Mouse (Mus musculus) neural tube, embryonic 12.5 days (tissue): ENCODE measurements around the gene Pcnx4. TPM values are rescaled to one million over a fixed set of nuclear protein-coding genes. Genes with fewer than 3 reads are reported as not detected.

Source experiments
- ATAC-seq: fragments of 200-750 bp; cut with Nextera tagmentation; 2 replicates; pipeline ENCODE4 v1.8.0; 2017; ENCODE audit warnings: low read depth, mild to moderate bottlenecking, moderate TSS enrichment, moderate library complexity; ENCODE audit not compliant: low FRiP score
- H3K27ac ChIP-seq: fragments of 300-500 bp; sonication (generic); 2 replicates; pipeline ENCODE4 v1.5.1; 2016
- H3K27me3 ChIP-seq: fragments of 300-500 bp; sonication (generic); replicated peaks from 2 replicates; pipeline ENCODE4 v1.6.1; 2016; ENCODE audit warnings: mild to moderate bottlenecking
- H3K36me3 ChIP-seq: fragments of 300-500 bp; sonication (generic); 2 replicates; pipeline ENCODE4 v1.6.1; 2016; ENCODE audit warnings: mild to moderate bottlenecking
- H3K4me1 ChIP-seq: fragments of 300-500 bp; sonication (generic); 2 replicates; pipeline ENCODE4 v1.6.1; 2016
- H3K4me2 ChIP-seq: fragments of 300-500 bp; sonication (generic); replicated peaks from 2 replicates; pipeline ENCODE4 v1.6.1; 2016; ENCODE audit warnings: mild to moderate bottlenecking
- H3K4me3 ChIP-seq: fragments of 300-500 bp; sonication (generic); 2 replicates; pipeline ENCODE4 v1.5.1; 2016
- H3K9ac ChIP-seq: fragments of 300-500 bp; sonication (generic); 2 replicates; pipeline ENCODE4 v1.6.1; 2016; ENCODE audit warnings: mild to moderate bottlenecking
- H3K9me3 ChIP-seq: fragments of 300-500 bp; sonication (generic); 2 replicates; pipeline ENCODE4 v1.6.1; 2016; ENCODE audit warnings: mild to moderate bottlenecking
- WGBS: fragments of 180-500 bp; shearing (Covaris S2); methylation state at CpG from one replicate; pipeline ENCODE4 v1.1.7; 2016; 5-methylcytosine and 5-hydroxymethylcytosine counted together
- polyA plus RNA-seq: library from polyadenylated mRNA; unstranded; fragments of >200 nt; fragmentation: Nextera tagmentation; extraction: Ambion mirVana; gene quantifications from 2 replicates; pipeline ENCODE4 v1.2.1, GENCODE M21; 2016

Gene Pcnx4
- polyA plus RNA-seq = 18.5 and 19.7 TPM in 2 replicates

- H3K9me3 ChIP-seq = no peaks in the 10 kb centered on the region
- peak within 1 kb of the TSS; percentile 67 for H3K4me3 ChIP-seq
Measured at GRCm38 (mm10) chr12:72536021-72536597, at the start of gene Pcnx4. Gene Pcnx4, plus strand, starts transcription at chr12:72536383.

GRCm38 (mm10) chr12:72487498-72487897, 48.7 kb upstream of the Pcnx4 start:
- ATAC-seq = no peak
- WGBS = 89% methylated on average over 3 of the region's 3 CpGs

More at GRCm38 (mm10) chr12:72536021-72536597, at the start of gene Pcnx4:
- H3K27me3 ChIP-seq = no peaks in the 10 kb centered on the region
- ATAC-seq = peak; percentile 99
- no peaks in the 10 kb centered on the region; the same call in 1 of the 2 replicates for H3K36me3 ChIP-seq
- under 1% methylated on average over 45 of the region's 45 CpGs for WGBS
- no peaks in the 10 kb centered on the region; the same call in 1 of the 2 replicates for H3K4me1 ChIP-seq
- 0 out of 2 replicates have a peak within 1 kb of the TSS, but pooled peaks have one; percentile 23 for H3K27ac ChIP-seq
- H3K9ac ChIP-seq = peak within 1 kb of the TSS; percentile 61
- peak within 1 kb of the TSS; percentile 68 for H3K4me2 ChIP-seq

GRCm38 (mm10) chr12:72489995-72490394, 46.2 kb upstream of the Pcnx4 start:
- no peak overlapping the region for H3K27ac ChIP-seq
- H3K9ac ChIP-seq = no peak overlapping the region
- WGBS = 88% methylated on average over 3 of the region's 3 CpGs
- no peak overlapping the region for H3K4me3 ChIP-seq
- H3K27me3 ChIP-seq = no peaks in the 10 kb centered on the region
- ATAC-seq = no peak
- no peak overlapping the region for H3K4me2 ChIP-seq
- no peaks in the 10 kb centered on the region for H3K9me3 ChIP-seq
- H3K36me3 ChIP-seq = no peaks in the 10 kb centered on the region
- H3K4me1 ChIP-seq = no peaks in the 10 kb centered on the region

More at GRCm38 (mm10) chr12:72487498-72487897, 48.7 kb upstream of the Pcnx4 start:
- Histone ChIP-seq H3K27ac (no peak overlapping the region), H3K36me3 (no peaks in the 10 kb centered on the region), H3K4me3 (no peak overlapping the region), H3K9me3 (no peaks in the 10 kb centered on the region), H3K27me3 (no peaks in the 10 kb centered on the region), H3K4me2 (no peak overlapping the region), H3K4me1 (no peaks in the 10 kb centered on the region), H3K9ac (no peak overlapping the region)

GRCm38 (mm10) chr12:72491063-72491719, 45.0 kb upstream of the Pcnx4 start:
- 73% methylated on average over 3 of the region's 3 CpGs for WGBS
- Histone ChIP-seq H3K27me3 (no peaks in the 10 kb centered on the region), H3K4me3 (no peak overlapping the region), H3K9ac (no peak overlapping the region), H3K4me2 (no peak overlapping the region), H3K27ac (no peak overlapping the region), H3K36me3 (no peaks in the 10 kb centered on the region), H3K4me1 (no peaks in the 10 kb centered on the region), H3K9me3 (no peaks in the 10 kb centered on the region)
- no peak for ATAC-seq

GRCm38 (mm10) chr12:72496866-72497600, 39.1 kb upstream of the Pcnx4 start:
- Histone ChIP-seq H3K36me3 (no peaks in the 10 kb centered on the region), H3K27me3 (no peaks in the 10 kb centered on the region), H3K4me1 (no peaks in the 10 kb centered on the region), H3K9me3 (no peaks in the 10 kb centered on the region), H3K27ac (no peak overlapping the region), H3K4me3 (no peak overlapping the region), H3K9ac (no peak overlapping the region), H3K4me2 (no peak overlapping the region)
- ATAC-seq = peak; percentile 75; the same call in 1 of the 2 replicates
- 52% methylated on average over 12 of the region's 12 CpGs for WGBS

- Histone ChIP-seq H3K4me3 (no peak overlapping the region), H3K4me2 (no peak overlapping the region), H3K36me3 (no peaks in the 10 kb centered on the region), H3K9me3 (no peaks in the 10 kb centered on the region), H3K9ac (no peak overlapping the region), H3K27ac (no peak overlapping the region), H3K27me3 (no peaks in the 10 kb centered on the region), H3K4me1 (no peaks in the 10 kb centered on the region)
- no peak for ATAC-seq
- whole genome bisulfite sequencing = 57% methylated on average over 7 of the region's 7 CpGs
Measured at GRCm38 (mm10) chr12:72509606-72510005, 26.6 kb upstream of the Pcnx4 start.

- ATAC-seq = no peak
- WGBS = 72% methylated on average over 3 of the region's 3 CpGs
Measured at GRCm38 (mm10) chr12:72515446-72515845, 20.7 kb upstream of the Pcnx4 start.

GRCm38 (mm10) chr12:72518114-72518728, 18.0 kb upstream of the Pcnx4 start:
- H3K4me2 ChIP-seq = peak overlapping the region; percentile 45
- H3K4me3 ChIP-seq = no peak overlapping the region
- H3K4me1 ChIP-seq = no peaks in the 10 kb centered on the region; the same call in 1 of the 2 replicates
- WGBS = 25% methylated on average over 12 of the region's 12 CpGs
- H3K27me3 ChIP-seq = no peaks in the 10 kb centered on the region
- H3K36me3 ChIP-seq = no peaks in the 10 kb centered on the region
- no peak overlapping the region for H3K27ac ChIP-seq
- 0 out of 2 replicates have a peak, but pooled peaks have one; percentile 29 for ATAC-seq
- H3K9ac ChIP-seq = no peak overlapping the region
- H3K9me3 ChIP-seq = no peaks in the 10 kb centered on the region

More at GRCm38 (mm10) chr12:72515446-72515845, 20.7 kb upstream of the Pcnx4 start:
- Histone ChIP-seq H3K4me3 (no peak overlapping the region), H3K4me1 (no peaks in the 10 kb centered on the region; the same call in 1 of the 2 replicates), H3K27me3 (no peaks in the 10 kb centered on the region), H3K9me3 (no peaks in the 10 kb centered on the region), H3K36me3 (no peaks in the 10 kb centered on the region), H3K4me2 (no peak overlapping the region), H3K27ac (no peak overlapping the region), H3K9ac (no peak overlapping the region)

GRCm38 (mm10) chr12:72519352-72519751, 16.8 kb upstream of the Pcnx4 start:
- Histone ChIP-seq H3K4me2 (no peak overlapping the region), H3K9ac (no peak overlapping the region), H3K27me3 (no peaks in the 10 kb centered on the region), H3K4me3 (no peak overlapping the region), H3K36me3 (no peaks in the 10 kb centered on the region), H3K4me1 (no peaks in the 10 kb centered on the region; the same call in 1 of the 2 replicates), H3K9me3 (no peaks in the 10 kb centered on the region), H3K27ac (no peak overlapping the region)
- ATAC-seq = no peak
- WGBS = 45% methylated on average over 9 of the region's 9 CpGs

GRCm38 (mm10) chr12:72519855-72520254, 16.3 kb upstream of the Pcnx4 start:
- H3K36me3 ChIP-seq = no peaks in the 10 kb centered on the region
- no peak overlapping the region for H3K4me2 ChIP-seq
- no peak for ATAC-seq
- H3K27me3 ChIP-seq = no peaks in the 10 kb centered on the region
- no peak overlapping the region for H3K4me3 ChIP-seq
- WGBS = 78% methylated on average over 5 of the region's 5 CpGs
- no peaks in the 10 kb centered on the region for H3K9me3 ChIP-seq
- no peaks in the 10 kb centered on the region; the same call in 1 of the 2 replicates for H3K4me1 ChIP-seq
- H3K9ac ChIP-seq = no peak overlapping the region
- no peak overlapping the region for H3K27ac ChIP-seq

- Histone ChIP-seq H3K4me2 (no peak overlapping the region), H3K4me3 (no peak overlapping the region), H3K27me3 (no peaks in the 10 kb centered on the region), H3K36me3 (no peaks in the 10 kb centered on the region), H3K4me1 (no peaks in the 10 kb centered on the region; the same call in 1 of the 2 replicates), H3K9ac (no peak overlapping the region), H3K9me3 (no peaks in the 10 kb centered on the region), H3K27ac (no peak overlapping the region)
- ATAC-seq = no peak
- 4% methylated on average over 2 of the region's 2 CpGs for WGBS
Measured at GRCm38 (mm10) chr12:72520645-72521044, 15.5 kb upstream of the Pcnx4 start.

- no peak for ATAC-seq
- no peaks in the 10 kb centered on the region for H3K9me3 ChIP-seq
- H3K4me2 ChIP-seq = no peak overlapping the region
- H3K27me3 ChIP-seq = no peaks in the 10 kb centered on the region
- no peak overlapping the region for H3K9ac ChIP-seq
- no peak overlapping the region for H3K27ac ChIP-seq
- no peaks in the 10 kb centered on the region for H3K36me3 ChIP-seq
- H3K4me1 ChIP-seq = no peaks in the 10 kb centered on the region
- 84% methylated on average over 4 of the region's 4 CpGs for WGBS
- no peak overlapping the region for H3K4me3 ChIP-seq
Measured at GRCm38 (mm10) chr12:72525588-72525987, 10.6 kb upstream of the Pcnx4 start.
